Mouse (Mus musculus) olfactory bulb, adult 2 months (tissue): ENCODE measurements around the gene Tedc2.

Source experiments
- CTCF ChIP-seq: fragments of 200-500 bp; IDR thresholded peaks from 2 replicates; pipeline ENCODE4 v1.5.1; 2012; ENCODE audit warnings: low read depth, mild to moderate bottlenecking, low read length, moderate library complexity; ENCODE audit not compliant: insufficient read depth
- POLR2A ChIP-seq: fragments of 200-500 bp; IDR thresholded peaks from 2 replicates; pipeline ENCODE4 v1.6.1; 2012; ENCODE audit warnings: mild to moderate bottlenecking, low read depth, low read length, moderate library complexity; ENCODE audit not compliant: insufficient read depth

DNA sequence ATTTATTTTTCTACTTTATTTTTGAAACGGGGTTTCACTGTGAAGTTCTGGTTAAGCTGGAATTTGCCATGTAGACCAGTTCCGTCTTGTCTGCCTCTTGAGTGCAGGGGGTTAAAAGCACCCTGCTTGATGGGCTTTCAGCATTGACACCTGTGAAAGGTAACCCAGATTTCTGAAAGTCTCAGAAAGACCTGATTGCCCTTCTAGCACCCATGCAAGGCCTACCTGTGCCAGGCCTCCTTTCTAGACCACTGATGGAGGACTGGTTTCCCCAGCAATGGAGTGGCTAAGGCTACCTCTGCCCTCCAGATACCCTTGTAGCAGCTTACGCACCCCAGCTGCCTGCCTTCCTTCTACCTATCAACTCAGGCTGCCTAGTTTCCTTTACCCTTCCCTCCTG is 50.5 kb downstream of the Tedc2 start:
- no peak for TF ChIP-seq CTCF
- no peak for TF ChIP-seq POLR2A
